ENCODE assay signal across 8 mouse cellular contexts in genomic region chr4:34729851-34730341, GRCm38 (mm10). TPM values are rescaled to one million over a fixed set of nuclear protein-coding genes. Genes with fewer than 3 reads are reported as not detected.
DNase-seq lines count a peak whose midpoint lies in the region; ATAC-seq and TF ChIP-seq lines count a peak whose summit lies in the region.

TSS of gene Cfap206 (minus strand) at chr4:34730206.

- H3K4me3 ChIP-seq in intestine, postnatal 0 days (ENCODE audit: low read depth, low read length) = peak within 1 kb of the TSS; percentile 51
- H3K4me3 ChIP-seq in limb, embryonic 15.5 days = peak within 1 kb of the TSS; percentile 50
- peak within 1 kb of the TSS; percentile 57 for H3K4me3 ChIP-seq in midbrain, embryonic 16.5 days (ENCODE audit: low read depth, low read length)

- no peaks in the 10 kb centered on the region for H3K36me3 ChIP-seq in intestine, postnatal 0 days (ENCODE audit: control insufficient read depth, insufficient read depth)
- H3K36me3 ChIP-seq in limb, embryonic 15.5 days = no peaks in the 10 kb centered on the region
- H3K36me3 ChIP-seq in midbrain, embryonic 16.5 days (ENCODE audit: control insufficient read depth, insufficient read depth, low read length) = no peaks in the 10 kb centered on the region

- H3K9ac ChIP-seq in intestine, postnatal 0 days (ENCODE audit: low read depth, low read length) = 0 out of 2 replicates have a peak within 1 kb of the TSS, but pooled peaks have one; percentile 2
- H3K9ac ChIP-seq in limb, embryonic 15.5 days = no peak within 1 kb of the TSS
- peak within 1 kb of the TSS; percentile 66 for H3K9ac ChIP-seq in midbrain, embryonic 16.5 days (ENCODE audit: low read depth, low read length)

- TF ChIP-seq CTCF in intestine, postnatal 0 days (IDR thresholded peaks at IDR 0.05; ENCODE audit: low read depth) = no peak

- no peaks in the 10 kb centered on the region for H3K27me3 ChIP-seq in intestine, postnatal 0 days (replicated peaks; ENCODE audit: control insufficient read depth, insufficient read depth, low read length)
- H3K27me3 ChIP-seq in limb, embryonic 15.5 days = peaks cover 5% of the 10 kb centered on the region
- no peaks in the 10 kb centered on the region for H3K27me3 ChIP-seq in midbrain, embryonic 16.5 days (ENCODE audit: control insufficient read depth, insufficient read depth, low read depth, low read length)

- WGBS in intestine, postnatal 0 days = 1% methylated on average over 38 of the region's 38 CpGs
- WGBS in limb, embryonic 15.5 days = 1% methylated on average over 38 of the region's 38 CpGs
- under 1% methylated on average over 38 of the region's 38 CpGs for WGBS in midbrain, embryonic 16.5 days

- no peaks in the 10 kb centered on the region for H3K4me1 ChIP-seq in intestine, postnatal 0 days (replicated peaks; ENCODE audit: control insufficient read depth, insufficient read depth, low read length)
- peaks cover 6% of the 10 kb centered on the region; the same call in 1 of the 2 replicates for H3K4me1 ChIP-seq in limb, embryonic 15.5 days
- no peaks in the 10 kb centered on the region; the same call in 1 of the 2 replicates for H3K4me1 ChIP-seq in midbrain, embryonic 16.5 days (ENCODE audit: control insufficient read depth, insufficient read depth, low read length)

- no peaks in the 10 kb centered on the region for H3K9me3 ChIP-seq in intestine, postnatal 0 days (ENCODE audit: control insufficient read depth)
- H3K9me3 ChIP-seq in limb, embryonic 15.5 days = no peaks in the 10 kb centered on the region
- H3K9me3 ChIP-seq in midbrain, embryonic 16.5 days (replicated peaks; ENCODE audit: control insufficient read depth, low read length, poor library complexity, severe bottlenecking) = no peaks in the 10 kb centered on the region

- no peak within 1 kb of the TSS for H3K27ac ChIP-seq in intestine, postnatal 0 days (ENCODE audit: low read depth, low read length)
- H3K27ac ChIP-seq in limb, embryonic 15.5 days = no peak within 1 kb of the TSS
- H3K27ac ChIP-seq in midbrain, embryonic 16.5 days (ENCODE audit: low read length) = no peak within 1 kb of the TSS

- no peak for ATAC-seq in CD4-positive, CD25-positive, alpha-beta regulatory T cell, adult 4 months
- ATAC-seq in intestine, postnatal 0 days = peak; percentile 83
- ATAC-seq in limb, embryonic 15.5 days (ENCODE audit: insufficient number of reproducible peaks, low FRiP score, low TSS enrichment, low read depth) = 0 out of 2 replicates have a peak, but pooled peaks have one; percentile 69
- peak; percentile 94 for ATAC-seq in midbrain, embryonic 16.5 days

- H3K4me2 ChIP-seq in intestine, postnatal 0 days (replicated peaks; ENCODE audit: low read depth) = peak within 1 kb of the TSS; percentile 97
- peak within 1 kb of the TSS; percentile 93 for H3K4me2 ChIP-seq in limb, embryonic 15.5 days
- peak within 1 kb of the TSS; percentile 95 for H3K4me2 ChIP-seq in midbrain, embryonic 16.5 days (ENCODE audit: low read length)

- peak; percentile 26 for DNase-seq in CD4-positive, CD25-positive, alpha-beta regulatory T cell, adult 2 months (ENCODE audit: low read depth, low spot score)
- DNase-seq in embryo, embryonic 10 days (ENCODE audit: low spot score) = peak; percentile 87
- DNase-seq in heart, adult 11 months = peak; percentile 97
- peak; percentile 51 to 74 for DNase-seq in spleen, postnatal 4 days (ENCODE audit: low spot score in 2 of 2)

RNA-seq across cellular contexts. Expression of gene Cfap206, which starts in this region (rescaled TPM):
- not detected for polyA plus RNA-seq in CD4-positive, CD25-positive, alpha-beta regulatory T cell, adult 4 months (2017; shearing (Covaris generic))
- polyA plus RNA-seq in intestine, postnatal 0 days (2015; fragmentation: Nextera tagmentation; extraction: Ambion mirVana) = 0.17 TPM in 1 of 2 replicates, not detected in the other
- not detected in 2 replicates for polyA plus RNA-seq in limb, embryonic 15.5 days (2015; fragmentation: Nextera tagmentation; extraction: Ambion mirVana)
- polyA plus RNA-seq in midbrain, embryonic 16.5 days (2015; fragmentation: Nextera tagmentation; extraction: Ambion mirVana) = 3.4 and 4.1 TPM in 2 replicates

Comparison
In these comparisons a context has a peak if more than half of its experiments do, and no peak if none do; other contexts are left out.
1. Peak in ATAC-seq, H3K4me3 ChIP-seq, H3K9ac ChIP-seq and H3K4me2 ChIP-seq in intestine, postnatal 0 days; RNA of the gene not detected or under 1 TPM.
2. Peak in ATAC-seq, H3K4me3 ChIP-seq and H3K4me2 ChIP-seq in limb, embryonic 15.5 days; RNA of the gene not detected or under 1 TPM.
3. DNase-seq: peak in every context shown above with its lines; median percentile 97 in heart, adult 11 months; 87 in embryo, embryonic 10 days; 62 in spleen, postnatal 4 days; 26 in CD4-positive, CD25-positive, alpha-beta regulatory T cell, adult 2 months.